Mouse (Mus musculus) liver, postnatal 0 days (tissue): Measurements from ENCODE around the gene Megf8.

Experiments used
- CTCF ChIP-seq: sonication (generic); IDR thresholded peaks from 2 replicates; pipeline ENCODE4 v1.5.1; 2016; ENCODE audit warnings: antibody characterized with exemption, low read depth
- EP300 ChIP-seq: IDR thresholded peaks from 2 replicates; pipeline ENCODE4 v1.6.1; 2016; ENCODE audit warnings: antibody characterized with exemption, low read depth, mild to moderate bottlenecking

DNA sequence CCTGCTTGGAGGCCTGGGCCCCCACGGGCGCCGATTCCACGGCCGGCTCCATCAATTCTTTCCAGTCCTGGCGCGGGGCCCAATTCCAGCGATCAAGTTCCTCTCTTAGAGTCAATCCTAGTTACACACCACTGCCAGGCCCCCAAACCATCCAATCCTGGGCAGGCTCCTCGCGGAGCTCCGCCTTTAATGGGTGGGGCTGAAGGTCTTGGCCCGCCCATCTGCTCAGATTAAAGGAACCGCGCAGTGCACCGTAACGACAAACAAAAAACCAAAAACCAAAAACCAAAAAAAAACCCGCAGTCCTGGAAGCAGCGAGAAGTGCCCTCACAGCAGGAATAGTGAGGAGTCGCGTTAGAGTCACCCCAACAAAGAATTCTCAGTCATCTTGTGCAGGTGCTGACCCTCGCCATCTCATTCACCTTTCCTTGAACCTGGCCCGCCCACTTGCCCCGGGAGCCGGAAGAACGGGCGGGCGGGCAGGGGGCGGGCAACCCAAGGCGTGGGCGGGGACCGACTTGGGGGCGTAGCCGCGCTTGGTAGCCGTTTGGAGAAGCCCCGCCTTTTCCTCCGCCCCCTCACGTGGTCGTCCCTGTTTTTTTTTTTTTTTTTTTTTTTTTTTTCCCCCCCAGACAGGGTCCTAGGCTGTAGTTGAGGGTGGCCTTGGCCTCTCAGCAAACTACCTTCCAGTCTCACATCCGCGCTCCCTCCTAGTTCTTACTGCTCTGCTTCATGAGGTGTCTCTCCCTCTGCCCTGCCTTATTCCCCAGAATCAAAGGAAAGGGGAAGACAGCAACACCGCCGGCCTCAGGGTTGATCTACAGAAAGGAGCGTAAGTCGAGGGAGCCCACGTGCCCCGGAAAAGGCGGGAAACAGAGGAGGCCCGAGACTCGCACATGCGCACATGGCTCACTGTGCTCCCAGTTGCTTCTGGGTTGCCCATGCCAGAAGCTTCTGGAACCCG, 78.9 kb downstream of the Megf8 start:
- TF ChIP-seq CTCF (no peak), EP300 (peak; percentile 46; the same call in 1 of the 2 replicates)
